Comparison of ENCODE assay signal across 11 mouse cellular contexts in genomic region chr5:43309961-43310360, GRCm38 (mm10).
DNase-seq lines count a peak whose midpoint lies in the region; ATAC-seq lines count a peak whose summit lies in the region.
"Had no signal": no experiment of that assay in that cellular context is flagged by ENCODE, and none has a peak within 500 bp of the region (broad histone marks: within the 10 kb centered on the region; RNA-seq: fewer than 3 reads in every experiment).

No protein-coding gene starts in this region.

- WGBS in lung, embryonic 16.5 days = 24% methylated on average over 4 of the region's 4 CpGs
- WGBS in hindbrain, embryonic 12.5 days = 47% methylated on average over 4 of the region's 4 CpGs
- 27% methylated on average over 4 of the region's 4 CpGs for WGBS in liver, embryonic 16.5 days (ENCODE audit: insufficient replicate concordance)

- peak; percentile 34; the same call in 1 of the 2 replicates for ATAC-seq in lung, embryonic 16.5 days (ENCODE audit: low read depth)
- 0 out of 2 replicates have a peak, but pooled peaks have one; percentile 8 for ATAC-seq in hindbrain, embryonic 12.5 days (ENCODE audit: low FRiP score)
- peak; percentile 80 for ATAC-seq in liver, embryonic 16.5 days (ENCODE audit: low read depth)

- H3K27me3 ChIP-seq in lung, embryonic 16.5 days (ENCODE audit: control insufficient read depth, insufficient read depth, low read depth, low read length) = no peaks in the 10 kb centered on the region
- no peaks in the 10 kb centered on the region for H3K27me3 ChIP-seq in hindbrain, embryonic 12.5 days
- no peaks in the 10 kb centered on the region for H3K27me3 ChIP-seq in liver, embryonic 16.5 days (ENCODE audit: control insufficient read depth, insufficient read depth, low read depth, low read length)
- H3K27me3 ChIP-seq: limb, embryonic 12.5 days had no signal

- H3K4me1 ChIP-seq in lung, embryonic 16.5 days (replicated peaks; ENCODE audit: control insufficient read depth, insufficient read depth, low read length) = no peaks in the 10 kb centered on the region
- no peaks in the 10 kb centered on the region for H3K4me1 ChIP-seq in hindbrain, embryonic 12.5 days
- no peaks in the 10 kb centered on the region for H3K4me1 ChIP-seq in liver, embryonic 16.5 days (ENCODE audit: control insufficient read depth, low read depth, low read length)
- H3K4me1 ChIP-seq: limb, embryonic 12.5 days had no signal

- DNase-seq in lung, adult 18-20 months = no peak
- peak; percentile 37 to 59 for DNase-seq in adrenal gland, postnatal 36 days
- DNase-seq in heart, postnatal 4 days = no peak
- DNase-seq in gastrocnemius, postnatal 36 days = no peak
- DNase-seq: heart, postnatal 36 days; retina, postnatal 1 day had no signal

- H3K9ac ChIP-seq in lung, embryonic 16.5 days (ENCODE audit: low read length) = no peak overlapping the region
- no peak overlapping the region for H3K9ac ChIP-seq in hindbrain, embryonic 12.5 days
- no peak overlapping the region for H3K9ac ChIP-seq in liver, embryonic 16.5 days (ENCODE audit: low read depth, low read length)
- H3K9ac ChIP-seq: limb, embryonic 12.5 days had no signal

- intact Hi-C loops in gastrocnemius, postnatal 36 days (cut with DNase I) = no loop called here

- no peak overlapping the region for H3K4me2 ChIP-seq in lung, embryonic 16.5 days (ENCODE audit: low read depth, low read length)
- H3K4me2 ChIP-seq in hindbrain, embryonic 12.5 days (replicated peaks) = no peak overlapping the region
- H3K4me2 ChIP-seq in liver, embryonic 16.5 days (ENCODE audit: low read depth, low read length) = no peak overlapping the region
- H3K4me2 ChIP-seq: limb, embryonic 12.5 days had no signal

- no peak overlapping the region for H3K4me3 ChIP-seq in lung, embryonic 16.5 days (ENCODE audit: low read length)
- H3K4me3 ChIP-seq in hindbrain, embryonic 12.5 days = no peak overlapping the region
- no peak overlapping the region for H3K4me3 ChIP-seq in liver, embryonic 16.5 days (ENCODE audit: low read depth, low read length)
- H3K4me3 ChIP-seq: limb, embryonic 12.5 days had no signal

- no peak overlapping the region for H3K27ac ChIP-seq in lung, embryonic 16.5 days (ENCODE audit: low read length)
- H3K27ac ChIP-seq in hindbrain, embryonic 12.5 days = no peak overlapping the region
- H3K27ac ChIP-seq in liver, embryonic 16.5 days (ENCODE audit: low read length) = no peak overlapping the region
- H3K27ac ChIP-seq: limb, embryonic 12.5 days; macrophage had no signal

- H3K9me3 ChIP-seq in lung, embryonic 16.5 days (ENCODE audit: control insufficient read depth, low read length) = no peaks in the 10 kb centered on the region
- no peaks in the 10 kb centered on the region for H3K9me3 ChIP-seq in hindbrain, embryonic 12.5 days (replicated peaks)
- H3K9me3 ChIP-seq in liver, embryonic 16.5 days (replicated peaks; ENCODE audit: control insufficient read depth, low read length) = no peaks in the 10 kb centered on the region
- H3K9me3 ChIP-seq: limb, embryonic 12.5 days had no signal

- no peaks in the 10 kb centered on the region for H3K36me3 ChIP-seq in lung, embryonic 16.5 days (ENCODE audit: control insufficient read depth, insufficient read depth, low read length)
- no peaks in the 10 kb centered on the region for H3K36me3 ChIP-seq in hindbrain, embryonic 12.5 days
- H3K36me3 ChIP-seq in liver, embryonic 16.5 days (ENCODE audit: control insufficient read depth, insufficient read depth) = no peaks in the 10 kb centered on the region
- H3K36me3 ChIP-seq: limb, embryonic 12.5 days had no signal

Comparison
In these comparisons a context has a peak if more than half of its experiments do, and no peak if none do; other contexts are left out.
1. ATAC-seq: peak in every context shown above with its lines; median percentile 80 in liver, embryonic 16.5 days; 34 in lung, embryonic 16.5 days; 8 in hindbrain, embryonic 12.5 days.
2. DNase-seq: peak in adrenal gland, postnatal 36 days (2 of 2); none in lung, adult 18-20 months (0 of 2), heart, postnatal 4 days (single experiment) and gastrocnemius, postnatal 36 days (0 of 2).